Mouse (Mus musculus) layer of hippocampus, adult 6 months (tissue): ENCODE data around the gene Sh3gl3. TPM values are rescaled to one million over a fixed set of nuclear protein-coding genes. Genes with fewer than 3 reads are reported as not detected.

ENCODE experiments used
- long read RNA-seq, 2 experiments: library from polyadenylated mRNA; unstranded; transcript quantifications; one replicate each; pipeline ENCODE4 v2.0.0; 2019 to 2020
- polyA plus RNA-seq: library from polyadenylated mRNA; unstranded; fragments of <200 nt; fragmentation: Nextera tagmentation; gene quantifications from 2 replicates; pipeline ENCODE4 v1.2.3, GENCODE M21; 2021

The Sh3gl3 gene
- 8.4 TPM in 2 replicates for polyA plus RNA-seq
- long read RNA-seq, experiment 1, partial matches to known transcripts = 6 of 7 reads
- long read RNA-seq, experiment 1, other reads (novel, unspliced or antisense) = 0 of 7 reads
- long read RNA-seq, experiment 2, transcript Sh3gl3-203 (9 exons, 1,486 nt) = minor isoform, 10 of 28 reads
- long read RNA-seq, experiment 2, transcript Sh3gl3-201 (9 exons, 1,647 nt) = major isoform, 12 of 28 reads
- long read RNA-seq, experiment 2, partial matches to known transcripts = 2 of 28 reads
- long read RNA-seq, experiment 2, other reads (novel, unspliced or antisense) = 4 of 28 reads

DNA sequence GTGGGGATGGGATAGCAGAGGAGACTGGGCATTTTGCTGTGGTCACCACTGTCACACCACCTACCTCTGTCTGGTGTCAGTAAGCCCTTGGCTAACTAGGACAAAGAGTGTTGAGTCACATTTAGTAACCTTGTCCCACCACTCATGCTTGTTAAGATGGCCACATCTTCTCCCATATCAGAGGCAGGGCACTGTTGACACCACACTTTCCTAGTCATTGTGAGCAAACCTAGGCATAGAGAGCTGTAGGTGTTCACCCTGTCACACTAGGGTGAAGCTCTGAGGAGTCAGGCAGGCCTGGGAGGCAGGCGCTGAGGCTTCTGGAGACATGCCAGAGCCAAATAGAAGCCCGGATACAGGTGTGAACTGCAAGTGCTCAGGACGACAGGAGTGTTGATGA, at the start of gene Sh3gl3:
Gene Sh3gl3 (plus strand): TSS at position 301 of the 400 bp plus-strand sequence.

GRCm38 (mm10) chr7:82335211-82336121, 161.8 kb downstream of the Sh3gl3 start, which contains the start of gene Adamtsl3:
TSS of gene Adamtsl3 (plus strand) at chr7:82335694.

Other genes with a start within 250 kb of the Sh3gl3 start
- 9.8 and 11.4 TPM in 2 replicates for gene Hdgfl3, start 239.4 kb upstream of the Sh3gl3 start, polyA plus RNA-seq
- not detected in 2 replicates for gene Bnc1, start 181.5 kb upstream of the Sh3gl3 start, polyA plus RNA-seq
- gene Adamtsl3, start 161.9 kb downstream of the Sh3gl3 start, polyA plus RNA-seq = 0.23 and 0.40 TPM in 2 replicates